Mouse (Mus musculus) heart, embryonic 13.5 days (tissue): ENCODE measurements around the gene Gcn1l1. TPM values are rescaled to one million over a fixed set of nuclear protein-coding genes. Genes with fewer than 3 reads are reported as not detected.

Source experiments
- ATAC-seq: fragments of 200-750 bp; cut with Nextera tagmentation; 2 replicates; pipeline ENCODE4 v1.8.0; 2017; ENCODE audit warnings: moderate TSS enrichment; ENCODE audit not compliant: insufficient number of reproducible peaks, low FRiP score, low TSS enrichment; ENCODE audit errors: extremely low read depth
- H3K27ac ChIP-seq: fragments of 300-500 bp; sonication (generic); replicated peaks from 2 replicates; pipeline ENCODE4 v1.5.1; 2015; ENCODE audit warnings: moderate library complexity, mild to moderate bottlenecking, inconsistent platforms
- H3K27me3 ChIP-seq: fragments of 300-500 bp; sonication (generic); replicated peaks from 2 replicates; pipeline ENCODE4 v1.6.1; 2015; ENCODE audit warnings: mild to moderate bottlenecking, inconsistent platforms
- H3K36me3 ChIP-seq: fragments of 300-500 bp; sonication (generic); 2 replicates; pipeline ENCODE4 v1.6.1; 2015; ENCODE audit warnings: mild to moderate bottlenecking, inconsistent platforms
- H3K4me1 ChIP-seq: fragments of 300-500 bp; sonication (generic); 2 replicates; pipeline ENCODE4 v1.6.1; 2015; ENCODE audit warnings: inconsistent platforms
- H3K4me2 ChIP-seq: fragments of 300-500 bp; sonication (generic); 2 replicates; pipeline ENCODE4 v1.6.1; 2015; ENCODE audit warnings: inconsistent platforms, mild to moderate bottlenecking, moderate library complexity
- H3K4me3 ChIP-seq: fragments of 300-500 bp; sonication (generic); 2 replicates; pipeline ENCODE4 v1.5.1; 2015; ENCODE audit warnings: moderate library complexity, mild to moderate bottlenecking, inconsistent platforms
- H3K9ac ChIP-seq: fragments of 300-500 bp; sonication (generic); 2 replicates; pipeline ENCODE4 v1.6.1; 2015; ENCODE audit warnings: inconsistent platforms, mild to moderate bottlenecking, moderate library complexity
- H3K9me3 ChIP-seq: fragments of 300-500 bp; sonication (generic); 2 replicates; pipeline ENCODE4 v1.6.1; 2016; ENCODE audit warnings: inconsistent platforms
- WGBS: fragments of 180-500 bp; shearing (Covaris S2); methylation state at CpG from one replicate; pipeline ENCODE4 v1.1.7; 2015; ENCODE audit warnings: mixed read lengths; 5-methylcytosine and 5-hydroxymethylcytosine counted together
- polyA plus RNA-seq: library from polyadenylated mRNA; unstranded; fragments of >200 nt; fragmentation: Nextera tagmentation; extraction: Ambion mirVana; gene quantifications from 2 replicates; pipeline ENCODE4 v1.2.1, GENCODE M21; 2015

The Gcn1l1 gene
- polyA plus RNA-seq, 1 experiment from 2014 or later: 26.7 TPM

GRCm38 (mm10) chr5:115644192-115644591 is 79.1 kb downstream of the Gcn1l1 start:
- no peak overlapping the region for H3K4me3 ChIP-seq
- no peak overlapping the region for H3K27ac ChIP-seq
- no peaks in the 10 kb centered on the region for H3K9me3 ChIP-seq
- H3K4me1 ChIP-seq: peaks cover 5% of the 10 kb centered on the region
- H3K36me3 ChIP-seq: peaks cover 92% of the 10 kb centered on the region
- ATAC-seq: no peak
- 89% methylated on average over 9 of the region's 9 CpGs for WGBS
- no peak overlapping the region for H3K9ac ChIP-seq
- no peaks in the 10 kb centered on the region for H3K27me3 ChIP-seq
- no peak overlapping the region for H3K4me2 ChIP-seq

GRCm38 (mm10) chr5:115648876-115649275 is 83.8 kb downstream of the Gcn1l1 start:
- Histone ChIP-seq H3K36me3 (peaks cover 45% of the 10 kb centered on the region), H3K27me3 (no peaks in the 10 kb centered on the region), H3K9ac (no peak overlapping the region), H3K4me3 (no peak overlapping the region), H3K9me3 (no peaks in the 10 kb centered on the region), H3K4me2 (no peak overlapping the region), H3K4me1 (peaks cover 9% of the 10 kb centered on the region), H3K27ac (no peak overlapping the region)
- 70% methylated on average over 3 of the region's 3 CpGs for WGBS
- no peak for ATAC-seq

- H3K4me1 ChIP-seq: peaks cover 9% of the 10 kb centered on the region
- H3K27me3 ChIP-seq: no peaks in the 10 kb centered on the region
- peaks cover 37% of the 10 kb centered on the region for H3K36me3 ChIP-seq
- no peak overlapping the region for H3K4me2 ChIP-seq
- H3K27ac ChIP-seq: no peak overlapping the region
- WGBS: 83% methylated on average over 8 of the region's 8 CpGs
- ATAC-seq: no peak
- no peak overlapping the region for H3K4me3 ChIP-seq
- H3K9ac ChIP-seq: no peak overlapping the region
- no peaks in the 10 kb centered on the region for H3K9me3 ChIP-seq
These were observed 84.6 kb downstream of the Gcn1l1 start for GRCm38 (mm10) chr5:115649699-115650098.

- no peak for ATAC-seq
- H3K27me3 ChIP-seq: 0 out of 2 replicates have a peak, but pooled peaks cover 2% of the 10 kb centered on the region
- 89% methylated on average over 10 of the region's 10 CpGs for WGBS
These were observed 85.8 kb downstream of the Gcn1l1 start for GRCm38 (mm10) chr5:115650885-115651284.

DNA sequence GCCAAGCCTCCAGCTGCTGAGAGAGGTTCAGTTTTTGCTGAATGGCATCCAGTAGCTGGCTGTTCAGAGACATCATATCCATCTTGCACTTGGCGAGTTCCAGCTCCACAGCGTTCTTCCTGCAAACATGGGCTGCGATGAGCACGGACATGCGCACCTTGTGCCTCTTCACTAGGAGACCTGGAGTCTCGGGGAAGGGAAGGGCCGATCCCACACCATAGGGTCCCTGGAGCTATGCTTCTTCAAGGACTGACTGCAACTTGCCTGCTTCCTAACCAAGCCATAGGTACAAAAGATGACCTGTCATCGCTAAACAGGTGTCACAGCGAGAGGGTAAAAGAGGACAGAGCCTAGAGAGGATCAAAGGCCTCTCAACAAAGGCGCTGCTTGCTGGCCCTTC is 86.8 kb downstream of the Gcn1l1 start:
- H3K9me3 ChIP-seq: no peaks in the 10 kb centered on the region
- peak overlapping the region; percentile 84 for H3K9ac ChIP-seq
- peak overlapping the region; percentile 80; the same call in 1 of the 2 replicates for H3K4me2 ChIP-seq
- peaks cover 9% of the 10 kb centered on the region for H3K4me1 ChIP-seq
- no peak overlapping the region for H3K4me3 ChIP-seq
- no peak for ATAC-seq
- H3K27me3 ChIP-seq: 0 out of 2 replicates have a peak, but pooled peaks cover 5% of the 10 kb centered on the region
- H3K27ac ChIP-seq: no peak overlapping the region
- WGBS: 82% methylated on average over 10 of the region's 10 CpGs
- H3K36me3 ChIP-seq: peaks cover 15% of the 10 kb centered on the region

More at GRCm38 (mm10) chr5:115650885-115651284, 85.8 kb downstream of the Gcn1l1 start:
- Histone ChIP-seq H3K4me3 (no peak overlapping the region), H3K4me1 (peaks cover 9% of the 10 kb centered on the region), H3K36me3 (peaks cover 25% of the 10 kb centered on the region), H3K9ac (no peak overlapping the region), H3K9me3 (no peaks in the 10 kb centered on the region), H3K27ac (no peak overlapping the region), H3K4me2 (no peak overlapping the region)

- H3K27me3 ChIP-seq: 0 out of 2 replicates have a peak, but pooled peaks cover 5% of the 10 kb centered on the region
- peak overlapping the region; percentile 80 for H3K4me2 ChIP-seq
- peak; percentile 99 for ATAC-seq
- peak overlapping the region; percentile 56 for H3K4me3 ChIP-seq
- peak overlapping the region; percentile 78 for H3K27ac ChIP-seq
- WGBS: 2% methylated on average over 35 of the region's 35 CpGs
- no peaks in the 10 kb centered on the region for H3K9me3 ChIP-seq
- peaks cover 9% of the 10 kb centered on the region for H3K4me1 ChIP-seq
- peak overlapping the region; percentile 84 for H3K9ac ChIP-seq
- peaks cover 4% of the 10 kb centered on the region for H3K36me3 ChIP-seq
These were observed 87.9 kb downstream of the Gcn1l1 start for GRCm38 (mm10) chr5:115652681-115653575.

GRCm38 (mm10) chr5:115653776-115654175 is 88.7 kb downstream of the Gcn1l1 start:
- H3K4me1 ChIP-seq: peaks cover 9% of the 10 kb centered on the region
- H3K36me3 ChIP-seq: no peaks in the 10 kb centered on the region; the same call in 1 of the 2 replicates
- H3K27me3 ChIP-seq: 0 out of 2 replicates have a peak, but pooled peaks cover 5% of the 10 kb centered on the region
- 83% methylated on average over 12 of the region's 12 CpGs for WGBS
- no peak overlapping the region for H3K4me2 ChIP-seq
- ATAC-seq: no peak
- no peak overlapping the region for H3K27ac ChIP-seq
- H3K9ac ChIP-seq: no peak overlapping the region
- H3K9me3 ChIP-seq: no peaks in the 10 kb centered on the region
- H3K4me3 ChIP-seq: no peak overlapping the region

DNA sequence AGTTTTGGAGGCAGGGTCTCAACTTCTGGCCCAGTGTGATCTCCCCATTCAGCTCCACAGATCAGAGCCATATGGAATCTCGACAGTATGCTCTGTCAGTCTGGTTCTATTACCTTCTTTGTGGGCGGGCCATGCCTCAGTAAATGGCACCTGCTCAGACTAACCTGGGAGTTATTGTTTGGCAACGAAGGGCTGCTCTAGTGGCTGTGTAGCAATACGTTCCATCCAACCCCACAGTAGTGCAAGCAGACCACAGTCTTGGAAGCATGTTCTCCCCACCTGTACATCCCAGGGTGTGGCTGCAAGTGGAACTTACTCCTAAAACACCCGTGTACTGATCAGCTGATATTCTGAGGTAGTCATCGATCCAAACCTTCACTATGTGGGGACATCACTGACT is 91.6 kb downstream of the Gcn1l1 start:
- 70% methylated on average over 6 of the region's 6 CpGs for WGBS
- H3K4me3 ChIP-seq: no peak overlapping the region
- H3K4me2 ChIP-seq: no peak overlapping the region
- no peak overlapping the region for H3K27ac ChIP-seq
- H3K9me3 ChIP-seq: no peaks in the 10 kb centered on the region
- peaks cover 5% of the 10 kb centered on the region; the same call in 1 of the 2 replicates for H3K27me3 ChIP-seq
- H3K36me3 ChIP-seq: no peaks in the 10 kb centered on the region
- peaks cover 9% of the 10 kb centered on the region for H3K4me1 ChIP-seq
- H3K9ac ChIP-seq: no peak overlapping the region
- no peak for ATAC-seq

- 62% methylated on average over 1 of the region's 1 CpGs for WGBS
- peaks cover 5% of the 10 kb centered on the region for H3K4me1 ChIP-seq
- H3K9ac ChIP-seq: no peak overlapping the region
- ATAC-seq: no peak
- no peak overlapping the region for H3K4me2 ChIP-seq
- H3K4me3 ChIP-seq: no peak overlapping the region
- no peak overlapping the region for H3K27ac ChIP-seq
- peaks cover 5% of the 10 kb centered on the region; the same call in 1 of the 2 replicates for H3K27me3 ChIP-seq
- H3K9me3 ChIP-seq: no peaks in the 10 kb centered on the region
- no peaks in the 10 kb centered on the region for H3K36me3 ChIP-seq
These were observed 92.2 kb downstream of the Gcn1l1 start for GRCm38 (mm10) chr5:115657234-115657633.

DNA sequence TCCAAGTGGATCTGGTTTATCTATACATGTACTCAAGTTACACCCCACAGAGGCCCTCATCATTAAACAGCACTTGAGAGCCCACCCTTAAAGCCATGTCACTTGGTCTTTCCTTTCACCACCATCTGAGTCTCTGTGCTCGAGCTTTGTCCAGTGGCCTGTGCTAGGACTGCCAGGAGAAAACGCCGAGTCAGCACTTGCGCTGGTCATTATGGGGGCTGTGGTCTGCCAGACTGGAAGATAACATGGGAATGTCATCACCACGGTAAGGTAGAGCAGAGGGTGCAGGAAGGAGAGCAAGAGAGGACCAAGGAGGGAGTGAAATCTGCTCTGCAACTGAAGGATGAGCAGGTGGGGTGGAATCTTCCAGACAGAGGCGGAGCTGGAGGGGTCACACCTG is 93.3 kb downstream of the Gcn1l1 start:
- WGBS: 50% methylated on average over 6 of the region's 6 CpGs
- H3K27me3 ChIP-seq: peaks cover 9% of the 10 kb centered on the region
- H3K27ac ChIP-seq: no peak overlapping the region
- no peak overlapping the region for H3K4me2 ChIP-seq
- H3K4me3 ChIP-seq: no peak overlapping the region
- H3K4me1 ChIP-seq: peaks cover 6% of the 10 kb centered on the region
- no peaks in the 10 kb centered on the region for H3K9me3 ChIP-seq
- no peak overlapping the region for H3K9ac ChIP-seq
- no peaks in the 10 kb centered on the region for H3K36me3 ChIP-seq
- no peak for ATAC-seq

- peaks cover 7% of the 10 kb centered on the region for H3K4me1 ChIP-seq
- ATAC-seq: no peak
- peaks cover 4% of the 10 kb centered on the region; the same call in 1 of the 2 replicates for H3K9me3 ChIP-seq
- no peak overlapping the region for H3K27ac ChIP-seq
- peak overlapping the region; percentile 61 for H3K4me2 ChIP-seq
- no peaks in the 10 kb centered on the region for H3K36me3 ChIP-seq
- 35% methylated on average over 22 of the region's 22 CpGs for WGBS
- H3K4me3 ChIP-seq: peak overlapping the region; percentile 21; the same call in 1 of the 2 replicates
- peaks cover 11% of the 10 kb centered on the region for H3K27me3 ChIP-seq
- peak overlapping the region; percentile 33; the same call in 1 of the 2 replicates for H3K9ac ChIP-seq
These were observed 97.6 kb downstream of the Gcn1l1 start for GRCm38 (mm10) chr5:115662658-115663057.
